Mouse (Mus musculus): ENCODE measurements at regions not wholly inside any gene's neighbourhood (a gene's known extent, or its start where the extent isn't known, plus 50 kb on each side); places are given as distances from the start of the nearest gene placed in this dataset.
"Not testable (repeated sequence)": the region's sequence is repeated elsewhere in the genome, so short reads cannot be mapped to it uniquely, and the experiment has no call there.

DNA sequence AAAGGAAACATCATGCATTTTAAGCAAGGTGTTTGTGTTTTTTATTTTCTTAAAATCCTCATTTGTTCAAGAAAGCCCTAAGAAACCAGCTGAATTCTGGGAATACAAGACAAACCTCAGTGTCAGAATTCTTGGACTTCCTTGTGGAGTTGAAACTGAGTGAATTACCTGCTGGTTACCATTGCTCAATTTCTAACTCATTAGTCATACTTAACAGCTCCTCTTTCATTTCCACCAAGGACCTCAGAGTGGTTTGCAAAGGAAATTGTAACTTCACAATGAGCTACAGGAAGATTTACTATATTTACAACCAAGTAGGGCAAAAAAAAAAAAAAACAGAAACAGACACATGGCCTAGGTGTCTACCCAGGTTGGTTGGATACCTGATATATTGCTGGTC, 67.6 kb upstream of the Zcchc2 start:
- DNase-seq (ENCODE audit: low read depth, low spot score) (no peak), ATAC-seq (no peak)
- H3K27me3 ChIP-seq: no peaks in the 10 kb centered on the region
- ChIA-PET CTCF (interaction anchor here (0.9 to 1.4 kb wide), 3 partner anchors 10 to 15 kb away, joined by 3 to 4 read pairs (median 3); no protein-coding TSS in a partner anchor), POLR2A (interaction anchor here (0.7 kb wide), 1 partner anchor 414 kb away, joined by 5 read pairs; no protein-coding TSS in a partner anchor)
- in situ Hi-C loops (cut with MboI; ENCODE audit: low pct_unique_long_range_greater_than_20kb): no loop called here
- no peak for TF ChIP-seq CTCF (IDR thresholded peaks at IDR 0.05)

DNA sequence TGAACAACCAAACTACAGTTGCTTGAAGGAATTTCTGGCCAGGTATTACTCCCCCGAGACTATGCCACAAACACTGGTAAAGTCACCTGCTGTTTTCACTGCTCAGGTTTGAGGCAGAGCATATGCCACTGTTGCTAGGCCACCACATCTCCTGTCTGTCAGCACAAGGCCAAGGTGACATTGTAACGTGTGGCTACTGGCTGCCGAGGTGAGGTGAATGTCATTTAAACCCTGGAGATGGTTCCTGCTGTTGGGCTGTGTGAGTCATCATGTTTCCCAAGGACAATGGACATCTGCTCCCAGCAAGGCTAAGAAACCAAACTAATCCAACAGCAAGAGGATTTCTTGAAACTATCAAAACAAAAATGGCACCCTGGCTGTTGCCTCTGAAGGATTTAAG, 67.2 kb upstream of the Zcchc2 start:
- in situ Hi-C loops (cut with MboI; ENCODE audit: low pct_unique_long_range_greater_than_20kb): no loop called here
- no peak for TF ChIP-seq CTCF (IDR thresholded peaks at IDR 0.05)
- POLR2A ChIA-PET: no interaction called here
- no peaks in the 10 kb centered on the region for H3K27me3 ChIP-seq
- DNase-seq (ENCODE audit: low read depth, low spot score): no peak
- CTCF ChIA-PET: interaction anchor here (0.9 to 1.4 kb wide), 3 partner anchors 11 to 15 kb away, joined by 3 to 4 read pairs (median 3); no protein-coding TSS in a partner anchor
- no peak for ATAC-seq

DNA sequence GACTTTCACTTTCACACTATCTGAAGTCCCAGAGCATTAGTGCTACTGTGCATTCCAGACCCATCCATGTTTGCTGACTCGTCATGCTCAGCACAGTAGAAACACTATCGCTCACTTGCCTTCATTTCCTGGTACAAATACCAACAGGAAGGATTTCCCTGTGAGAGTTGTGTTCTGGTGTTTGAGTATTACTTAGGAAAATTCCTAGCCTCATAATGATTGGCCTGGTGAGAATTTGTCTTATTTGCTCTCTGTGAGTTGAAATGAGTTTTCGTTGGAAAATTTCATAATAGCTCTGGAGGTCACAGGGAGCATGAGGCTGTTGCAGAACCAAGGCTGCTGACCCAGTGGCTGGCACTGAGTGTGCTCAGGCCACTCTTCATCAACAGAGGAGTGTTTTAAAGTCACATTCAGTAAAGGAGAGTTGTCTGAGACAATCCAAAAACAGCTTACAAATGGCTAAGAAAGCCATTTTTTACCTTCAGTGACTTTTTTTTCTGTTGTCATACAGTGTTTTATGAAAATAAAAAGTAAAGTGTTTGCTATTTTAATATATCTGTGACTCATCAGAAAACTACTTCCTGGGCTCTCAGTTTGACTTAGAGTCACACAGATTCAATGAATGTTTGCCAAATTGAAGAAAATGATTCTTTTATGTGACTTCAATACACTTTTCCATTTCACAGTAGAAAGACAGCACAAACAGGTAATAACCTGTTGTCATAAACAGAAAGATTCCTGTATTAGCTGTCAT, 64.4 kb upstream of the Zcchc2 start:
- no peak for TF ChIP-seq CTCF (IDR thresholded peaks at IDR 0.05)
- DNase-seq (ENCODE audit: low read depth, low spot score) (no peak), ATAC-seq (peak; percentile 74)
- H3K27me3 ChIP-seq: no peaks in the 10 kb centered on the region
- in situ Hi-C loops (cut with MboI; ENCODE audit: low pct_unique_long_range_greater_than_20kb): no loop called here
- CTCF ChIA-PET: interaction anchor here (1.0 to 1.2 kb wide), 2 partner anchors 15 to 69 kb away, joined by 3 read pairs; no protein-coding TSS in a partner anchor
- POLR2A ChIA-PET: no interaction called here

- H3K27me3 ChIP-seq: no peaks in the 10 kb centered on the region
- DNase-seq (ENCODE audit: low read depth, low spot score) (no peak), ATAC-seq (no peak)
- in situ Hi-C loops (cut with MboI; ENCODE audit: low pct_unique_long_range_greater_than_20kb): no loop called here
- no peak for TF ChIP-seq CTCF (IDR thresholded peaks at IDR 0.05)
- CTCF ChIA-PET: no interaction called here
- POLR2A ChIA-PET: no interaction called here
Observed at GRCm38 (mm10) chr1:105926871-105927270, 63.3 kb upstream of the Zcchc2 start.

GRCm38 (mm10) chr1:105930841-105931240, 59.4 kb upstream of the Zcchc2 start:
- TF ChIP-seq CTCF (IDR thresholded peaks at IDR 0.05): no peak
- DNase-seq (ENCODE audit: low read depth, low spot score) (no peak), ATAC-seq (no peak)
- ChIA-PET CTCF (interaction anchor here (1.3 to 1.6 kb wide), 2 partner anchors 10 to 15 kb away, joined by 3 to 4 read pairs; no protein-coding TSS in a partner anchor), POLR2A (no interaction called here)
- in situ Hi-C loops (cut with MboI; ENCODE audit: low pct_unique_long_range_greater_than_20kb): no loop called here
- no peaks in the 10 kb centered on the region for H3K27me3 ChIP-seq

- CTCF ChIA-PET: interaction anchor here (0.9 to 1.0 kb wide), 3 partner anchors 11 to 16 kb away, joined by 3 read pairs; no protein-coding TSS in a partner anchor
- in situ Hi-C loops (cut with MboI; ENCODE audit: low pct_unique_long_range_greater_than_20kb); ATAC-seq; DNase-seq (ENCODE audit: low read depth, low spot score); POLR2A ChIA-PET; H3K27me3 ChIP-seq: not testable (repeated sequence)
Observed at GRCm38 (mm10) chr1:105934171-105934570, 56.0 kb upstream of the Zcchc2 start.

All from Patski (cell line).